Mouse (Mus musculus): Measurements from ENCODE around the gene Arhgap24.

Arhgap24 gene

GRCm38 (mm10) chr5:102498747-102499146, 17.6 kb downstream of the Arhgap24 start:
- DNase-seq (ENCODE audit: inconsistent age in 2 of 2, low spot score in 1 of 2), result no peak

DNA sequence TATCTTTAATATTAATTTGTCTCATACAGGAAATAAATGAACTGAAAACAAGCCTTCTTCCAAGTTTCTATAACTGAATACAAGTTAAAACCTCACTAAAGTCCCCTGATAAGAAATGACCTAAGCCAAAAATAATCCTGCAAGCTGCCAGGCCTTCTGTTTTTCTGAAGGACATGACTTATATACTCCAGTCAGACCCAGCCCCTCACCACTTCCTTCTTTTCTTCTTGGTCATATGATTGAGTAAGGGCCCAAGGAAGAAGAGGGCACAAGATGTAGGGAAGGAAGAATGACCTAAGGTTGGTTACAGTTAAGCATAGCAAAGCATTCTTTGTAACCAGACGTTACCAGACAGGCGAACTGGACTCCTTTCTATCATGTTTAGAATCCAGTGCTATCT, 21.1 kb downstream of the Arhgap24 start:
- DNase-seq (ENCODE audit: inconsistent age in 2 of 2, low spot score in 1 of 2), result no peak

GRCm38 (mm10) chr5:102503066-102503465, 21.9 kb downstream of the Arhgap24 start:
- no peak for DNase-seq (ENCODE audit: inconsistent age in 2 of 2, low spot score in 1 of 2)

GRCm38 (mm10) chr5:102503868-102504267, 22.7 kb downstream of the Arhgap24 start:
- no peak for DNase-seq (ENCODE audit: inconsistent age in 2 of 2, low spot score in 1 of 2)

- DNase-seq (ENCODE audit: inconsistent age in 2 of 2, low spot score in 1 of 2), result no peak
These were observed 23.4 kb downstream of the Arhgap24 start for GRCm38 (mm10) chr5:102504557-102504956.

DNA sequence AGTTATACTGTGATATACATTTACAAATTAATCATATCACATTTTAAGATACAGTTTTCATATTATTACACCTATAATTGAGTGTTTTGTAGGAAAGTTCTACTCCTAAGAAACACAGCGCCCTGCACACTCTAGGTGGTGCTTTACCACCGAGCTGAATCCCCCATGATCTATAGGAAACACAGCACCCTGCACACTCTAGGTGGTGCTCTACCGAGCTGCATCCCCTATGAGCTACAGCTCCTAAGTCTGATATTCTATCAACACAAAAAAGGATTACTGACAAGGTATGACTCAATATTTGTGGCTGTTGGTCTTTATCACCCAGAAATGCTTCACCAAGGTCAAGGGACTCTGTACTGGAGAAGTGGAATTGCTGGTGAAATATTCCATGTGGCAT, 27.0 kb downstream of the Arhgap24 start:
- DNase-seq (ENCODE audit: inconsistent age in 2 of 2, low spot score in 1 of 2), result no peak

GRCm38 (mm10) chr5:102509381-102509780, 28.2 kb downstream of the Arhgap24 start:
- DNase-seq (ENCODE audit: inconsistent age in 2 of 2, low spot score in 1 of 2), result no peak

DNA sequence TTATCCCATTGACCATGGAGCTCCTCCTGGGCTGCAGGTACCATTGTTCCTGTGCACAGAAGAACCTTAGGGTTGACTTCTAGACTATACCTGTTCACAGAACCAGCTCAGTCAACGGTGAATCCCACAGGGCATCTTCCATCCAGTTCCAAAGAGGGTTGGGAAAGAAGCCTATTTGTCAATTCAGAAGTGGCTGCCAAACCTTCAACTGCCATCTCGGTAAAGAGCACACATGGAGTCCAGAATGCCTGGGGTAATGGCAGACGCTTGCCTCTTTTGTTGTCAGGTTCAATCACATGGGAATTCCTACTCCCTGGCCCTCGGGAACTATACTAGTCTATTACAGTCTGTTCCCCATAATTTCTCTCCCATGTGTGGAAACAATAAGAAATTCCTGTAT, 30.5 kb downstream of the Arhgap24 start:
- DNase-seq (ENCODE audit: inconsistent age in 2 of 2, low spot score in 1 of 2), result peak in 1 of 2 experiments; percentile 44

DNA sequence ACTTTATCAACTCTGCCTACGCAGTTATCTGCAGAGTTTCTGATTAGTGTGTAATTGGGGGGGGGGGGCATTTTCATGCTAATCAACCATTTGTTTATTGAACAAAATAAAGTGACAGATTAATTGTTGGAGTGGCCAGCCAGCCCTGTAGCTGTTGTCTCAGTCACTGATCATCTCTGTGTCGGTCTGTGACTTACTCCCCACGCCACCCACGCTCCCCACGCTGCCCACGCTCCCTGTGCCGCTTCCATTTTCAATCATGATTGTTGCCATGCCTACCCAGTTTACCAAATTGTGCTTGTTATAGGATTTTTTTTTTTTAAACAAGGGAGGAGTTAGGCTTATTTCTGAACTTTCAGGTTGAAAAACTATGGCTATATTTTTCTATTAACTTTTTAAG, 34.3 kb downstream of the Arhgap24 start:
- no peak for DNase-seq (ENCODE audit: inconsistent age in 2 of 2, low spot score in 1 of 2)

GRCm38 (mm10) chr5:102520506-102520905, 39.3 kb downstream of the Arhgap24 start:
- DNase-seq (ENCODE audit: inconsistent age in 2 of 2, low spot score in 1 of 2), result no peak

GRCm38 (mm10) chr5:102535311-102535710, 54.1 kb downstream of the Arhgap24 start:
- DNase-seq (ENCODE audit: inconsistent age in 2 of 2, low spot score in 1 of 2), result no peak

DNA sequence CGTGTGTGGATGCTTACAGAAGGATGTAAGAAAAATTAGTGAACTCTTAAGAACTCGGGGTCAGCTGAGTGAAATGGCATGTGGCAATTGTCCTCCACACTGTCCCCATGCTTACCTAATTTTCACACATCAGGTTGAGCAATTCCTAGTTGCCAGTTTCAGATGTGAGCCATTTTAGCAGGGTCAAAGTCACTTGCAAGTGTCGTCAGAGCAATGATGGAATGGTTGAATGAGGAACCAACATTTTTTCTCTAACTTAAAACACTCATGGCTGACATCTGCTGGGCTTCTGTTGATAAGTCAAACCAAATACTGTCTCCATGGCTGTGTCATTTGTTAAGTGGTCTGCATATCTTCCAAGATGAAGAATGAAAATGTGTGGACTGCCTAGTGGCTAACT, 56.6 kb downstream of the Arhgap24 start:
- no peak for DNase-seq (ENCODE audit: inconsistent age in 2 of 2, low spot score in 1 of 2)

- DNase-seq (ENCODE audit: inconsistent age in 2 of 2, low spot score in 1 of 2), result no peak
These were observed 65.1 kb downstream of the Arhgap24 start for GRCm38 (mm10) chr5:102546296-102546695.

GRCm38 (mm10) chr5:102547786-102548185, 66.6 kb downstream of the Arhgap24 start:
- no peak for DNase-seq (ENCODE audit: inconsistent age in 2 of 2, low spot score in 1 of 2)

- DNase-seq (ENCODE audit: inconsistent age in 2 of 2, low spot score in 1 of 2), result no peak
These were observed 67.2 kb downstream of the Arhgap24 start for GRCm38 (mm10) chr5:102548382-102548781.

DNA sequence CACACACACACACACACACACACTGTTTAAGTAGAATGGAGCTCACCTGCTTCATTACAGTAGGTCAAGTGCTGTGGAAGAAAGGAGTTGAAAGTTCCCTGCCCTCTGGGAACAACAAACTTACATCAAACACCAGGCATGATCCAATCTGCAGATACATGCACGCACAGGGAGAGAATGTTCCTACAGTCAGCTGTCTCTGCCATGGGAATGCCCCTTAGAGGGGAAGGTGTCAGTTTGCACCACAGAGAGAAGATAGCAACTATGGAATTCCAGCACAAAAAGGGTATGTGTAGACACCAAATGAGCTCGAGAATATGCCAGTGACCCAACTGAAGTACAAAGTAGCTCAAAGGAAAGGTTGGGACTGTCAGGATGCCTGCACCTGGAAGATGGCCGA, 69.0 kb downstream of the Arhgap24 start:
- no peak for DNase-seq (ENCODE audit: inconsistent age in 2 of 2, low spot score in 1 of 2)

- no peak for DNase-seq (ENCODE audit: inconsistent age in 2 of 2, low spot score in 1 of 2)
These were observed 69.9 kb downstream of the Arhgap24 start for GRCm38 (mm10) chr5:102550870-102551637.

DNA sequence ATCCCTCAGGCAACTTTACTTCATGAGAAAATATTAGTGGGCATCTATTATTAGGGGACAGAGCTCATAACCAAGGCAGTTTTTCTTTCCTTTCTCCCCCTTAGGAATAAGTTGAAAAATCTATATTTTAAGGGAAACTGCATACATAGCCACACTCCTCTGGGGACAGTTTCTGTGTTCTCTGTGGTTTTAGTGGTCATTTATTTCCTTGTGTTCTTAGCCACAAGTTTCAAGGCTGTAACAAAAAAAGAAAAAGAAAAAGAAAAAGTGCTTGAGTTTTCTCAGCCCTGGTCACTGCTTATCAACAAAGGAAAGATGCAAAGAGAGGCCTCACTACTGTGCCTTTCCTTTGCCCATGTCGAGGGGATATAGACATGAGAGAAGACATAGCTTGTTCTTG, 71.3 kb downstream of the Arhgap24 start:
- DNase-seq (ENCODE audit: inconsistent age in 2 of 2, low spot score in 1 of 2), result no peak

DNA sequence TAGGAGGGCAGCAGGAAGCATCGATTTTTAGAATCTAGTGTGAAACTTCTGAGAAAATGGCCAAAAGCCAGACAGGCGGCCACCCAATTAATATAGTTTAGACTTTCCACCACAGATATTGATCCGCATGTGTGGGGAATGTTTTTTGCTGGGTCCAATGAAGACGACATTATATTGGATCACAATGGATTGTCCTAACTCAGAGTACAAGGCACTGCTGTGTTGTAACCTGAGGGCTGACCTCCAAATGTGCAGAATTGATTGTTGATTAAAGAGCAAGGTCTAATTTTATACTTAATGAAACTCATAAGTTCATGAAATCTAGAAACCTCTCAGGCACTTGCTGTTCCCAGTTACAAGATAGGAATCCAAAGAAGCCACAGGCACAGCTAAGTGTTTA, 74.8 kb downstream of the Arhgap24 start:
- DNase-seq (ENCODE audit: inconsistent age in 2 of 2, low spot score in 1 of 2), result no peak

- no peak for DNase-seq (ENCODE audit: inconsistent age in 2 of 2, low spot score in 1 of 2)
These were observed 79.1 kb downstream of the Arhgap24 start for GRCm38 (mm10) chr5:102560270-102560669.

- DNase-seq (ENCODE audit: inconsistent age in 2 of 2, low spot score in 1 of 2), result no peak
These were observed 82.8 kb downstream of the Arhgap24 start for GRCm38 (mm10) chr5:102563971-102564370.

DNA sequence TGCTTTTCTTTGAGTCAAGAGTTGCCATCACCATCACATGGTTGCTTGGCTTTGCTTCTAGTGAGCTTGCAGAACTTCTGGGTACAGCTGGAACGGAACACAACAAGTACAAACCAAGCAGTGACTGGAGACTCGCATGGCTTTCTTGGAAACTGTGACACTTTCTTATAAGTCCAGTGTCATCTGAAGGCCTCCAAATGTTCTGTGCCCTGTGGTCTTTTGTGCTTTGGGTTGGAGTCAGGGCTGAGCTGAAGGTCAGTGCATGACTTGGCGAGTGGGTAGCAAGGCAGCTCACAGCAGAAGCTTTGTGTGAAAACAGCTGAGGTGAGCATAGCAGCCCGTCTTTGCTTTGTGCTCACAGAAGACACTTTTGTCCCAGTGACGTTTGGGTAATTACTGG, 87.6 kb downstream of the Arhgap24 start:
- peak; percentile 8 to 65 for DNase-seq (ENCODE audit: inconsistent age in 2 of 2, low spot score in 1 of 2)

DNA sequence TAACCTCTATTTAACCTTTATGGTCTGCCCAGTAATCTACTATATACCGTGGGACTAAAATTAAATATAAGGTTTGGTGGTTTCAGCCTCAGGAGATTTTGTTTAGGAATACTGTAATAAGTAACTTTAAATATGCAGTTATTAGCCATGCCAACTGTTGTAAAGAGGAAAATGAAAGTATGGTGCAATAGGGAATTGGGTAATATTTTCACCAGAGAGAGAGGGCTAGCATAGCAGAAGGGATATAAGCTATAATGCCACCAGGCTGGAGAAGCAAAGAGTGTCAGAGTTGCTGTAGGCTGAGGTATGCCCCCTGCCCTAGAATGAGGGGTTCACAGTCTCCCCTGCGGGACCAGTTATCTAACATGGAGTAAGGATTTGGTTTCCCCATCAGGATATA, 90.3 kb downstream of the Arhgap24 start:
- no peak for DNase-seq (ENCODE audit: inconsistent age in 2 of 2, low spot score in 1 of 2)
